Mouse (Mus musculus) hindbrain, embryonic 10.5 days (tissue): ENCODE data around the gene Nup37. TPM values are rescaled to one million over a fixed set of nuclear protein-coding genes. Genes with fewer than 3 reads are reported as not detected.

Source experiments
- DNase-seq: peaks from one replicate; pipeline ENCODE4 v3.0.0-alpha.2; 2017; ENCODE audit warnings: low spot score
- H3K27ac ChIP-seq: fragments of 300-500 bp; sonication (generic); 2 replicates; pipeline ENCODE4 v1.5.1; 2016; ENCODE audit warnings: mild to moderate bottlenecking, moderate library complexity
- H3K27me3 ChIP-seq: fragments of 300-500 bp; sonication (generic); 2 replicates; pipeline ENCODE4 v1.6.1; 2016; ENCODE audit warnings: mild to moderate bottlenecking; ENCODE audit not compliant: poor library complexity, insufficient read depth, severe bottlenecking
- H3K36me3 ChIP-seq: fragments of 300-500 bp; sonication (generic); 2 replicates; pipeline ENCODE4 v1.6.1; 2016; ENCODE audit warnings: mild to moderate bottlenecking, moderate library complexity
- H3K4me1 ChIP-seq: fragments of 300-500 bp; sonication (generic); replicated peaks from 2 replicates; pipeline ENCODE4 v1.6.1; 2016; ENCODE audit warnings: mild to moderate bottlenecking
- H3K4me3 ChIP-seq: fragments of 300-500 bp; sonication (generic); 2 replicates; pipeline ENCODE4 v1.5.1; 2016; ENCODE audit warnings: mild to moderate bottlenecking, moderate library complexity
- H3K9me3 ChIP-seq: fragments of 300-500 bp; sonication (generic); 2 replicates; pipeline ENCODE4 v1.6.1; 2016; ENCODE audit warnings: mild to moderate bottlenecking, moderate library complexity
- WGBS: fragments of 180-500 bp; shearing (Covaris S2); methylation state at CpG from one replicate; pipeline ENCODE4 v1.1.7; 2016; 5-methylcytosine and 5-hydroxymethylcytosine counted together
- polyA plus RNA-seq: library from polyadenylated mRNA; unstranded; fragments of >200 nt; fragmentation: Nextera tagmentation; extraction: Ambion mirVana; gene quantifications from 2 replicates; pipeline ENCODE4 v1.2.1, GENCODE M21; 2016

The Nup37 gene
- 98.0 and 102 TPM in 2 replicates for polyA plus RNA-seq

- under 1% methylated on average over 53 of the region's 53 CpGs for WGBS
- H3K4me3 ChIP-seq: peak within 1 kb of the TSS; percentile 65
- peaks cover 46% of the 10 kb centered on the region for H3K36me3 ChIP-seq
- peak; percentile 91 for DNase-seq
- H3K9me3 ChIP-seq: no peaks in the 10 kb centered on the region
- no peaks in the 10 kb centered on the region for H3K27me3 ChIP-seq
- peak within 1 kb of the TSS; percentile 94 for H3K27ac ChIP-seq
- H3K4me1 ChIP-seq: peaks cover 26% of the 10 kb centered on the region
These were observed at the start of gene Nup37, which contains the start of gene Parpbp for GRCm38 (mm10) chr10:88146707-88147477. Gene Nup37 (plus strand): TSS chr10:88146992. Gene Parpbp (minus strand): TSS chr10:88146941.

DNA sequence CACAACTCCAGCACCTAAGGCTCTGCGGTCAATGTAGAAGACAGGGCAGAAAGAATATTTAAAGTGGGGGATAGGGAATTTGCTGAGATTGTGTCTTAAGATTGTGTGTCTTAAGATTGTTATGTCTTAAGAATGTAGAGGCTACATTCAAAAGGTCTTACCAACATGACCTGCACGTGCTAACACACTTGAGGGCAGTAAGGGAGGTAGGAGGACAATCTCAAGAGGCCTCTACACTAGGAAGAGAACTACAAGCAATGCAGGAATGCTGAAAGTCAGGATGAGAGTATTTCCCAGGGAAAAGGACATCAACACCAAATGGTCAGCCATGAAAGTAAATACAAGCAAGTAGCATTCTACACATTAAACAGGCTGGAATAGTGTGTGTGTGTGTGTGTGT, 40.6 kb upstream of the Nup37 start:
- WGBS: 93% methylated on average over 2 of the region's 2 CpGs
- H3K9me3 ChIP-seq: no peaks in the 10 kb centered on the region
- no peak overlapping the region for H3K27ac ChIP-seq
- H3K36me3 ChIP-seq: peaks cover 9% of the 10 kb centered on the region; the same call in 1 of the 2 replicates
- no peak overlapping the region for H3K4me3 ChIP-seq
- no peaks in the 10 kb centered on the region for H3K27me3 ChIP-seq
- no peak for DNase-seq
- H3K4me1 ChIP-seq: no peaks in the 10 kb centered on the region

- DNase-seq: no peak
- Histone ChIP-seq H3K4me3 (no peak overlapping the region), H3K4me1 (no peaks in the 10 kb centered on the region), H3K36me3 (peaks cover 16% of the 10 kb centered on the region), H3K27me3 (no peaks in the 10 kb centered on the region), H3K9me3 (no peaks in the 10 kb centered on the region), H3K27ac (no peak overlapping the region)
- 96% methylated on average over 2 of the region's 2 CpGs for WGBS
These were observed 33.5 kb upstream of the Nup37 start for GRCm38 (mm10) chr10:88113290-88113689.

DNA sequence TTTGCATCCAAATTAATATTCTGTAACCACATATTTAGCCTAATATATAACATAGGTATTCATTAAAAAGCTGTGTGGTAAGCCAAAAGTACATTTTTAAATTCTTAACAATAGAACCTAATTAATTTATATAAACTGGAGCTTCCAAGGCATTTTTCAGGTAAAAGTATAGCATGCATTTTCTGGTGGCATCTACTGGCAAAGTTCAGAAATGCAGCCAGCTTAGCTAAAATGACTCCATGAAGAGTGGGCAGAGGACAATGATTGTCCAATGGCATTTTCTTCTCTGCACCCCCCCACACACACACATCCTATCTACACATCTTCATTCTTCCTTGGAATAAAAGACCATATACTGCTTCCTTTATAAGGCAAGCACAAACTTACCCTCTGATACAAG, 27.1 kb upstream of the Nup37 start:
- no peaks in the 10 kb centered on the region for H3K9me3 ChIP-seq
- H3K4me1 ChIP-seq: no peaks in the 10 kb centered on the region
- H3K4me3 ChIP-seq: no peak overlapping the region
- H3K27ac ChIP-seq: no peak overlapping the region
- no peaks in the 10 kb centered on the region for H3K27me3 ChIP-seq
- peaks cover 16% of the 10 kb centered on the region for H3K36me3 ChIP-seq
- DNase-seq: no peak

DNA sequence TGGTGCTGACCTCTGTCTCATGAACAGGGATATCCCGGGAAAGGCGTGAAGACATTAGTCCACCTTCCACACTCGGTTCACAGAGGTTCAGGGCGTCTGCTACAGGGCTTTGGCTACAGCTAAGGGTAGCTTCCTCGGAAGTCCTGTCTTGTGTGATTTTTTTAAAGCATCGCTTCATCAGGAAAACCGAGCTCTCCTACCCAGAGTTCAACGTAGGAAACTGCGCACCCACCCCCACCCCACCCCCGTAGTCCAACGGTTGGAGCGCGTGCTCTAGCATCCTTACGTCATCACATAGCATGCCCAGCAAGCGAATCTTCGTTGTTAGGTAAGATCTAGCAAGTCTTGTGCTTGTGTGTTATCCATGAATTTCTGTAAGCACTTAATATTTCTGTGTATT, 11.2 kb upstream of the Nup37 start:
- WGBS: 95% methylated on average over 16 of the region's 16 CpGs
- Histone ChIP-seq H3K36me3 (peaks cover 20% of the 10 kb centered on the region), H3K27me3 (no peaks in the 10 kb centered on the region), H3K4me3 (no peak overlapping the region), H3K27ac (no peak overlapping the region), H3K4me1 (no peaks in the 10 kb centered on the region), H3K9me3 (no peaks in the 10 kb centered on the region)
- DNase-seq: no peak

GRCm38 (mm10) chr10:88146187-88146586, 605 bp upstream of the Nup37 start:
- Histone ChIP-seq H3K27ac (peak overlapping the region; percentile 94), H3K4me1 (peaks cover 26% of the 10 kb centered on the region), H3K36me3 (peaks cover 39% of the 10 kb centered on the region), H3K27me3 (no peaks in the 10 kb centered on the region), H3K9me3 (no peaks in the 10 kb centered on the region), H3K4me3 (peak overlapping the region; percentile 65)
- 28% methylated on average over 7 of the region's 7 CpGs for WGBS
- DNase-seq: no peak

DNA sequence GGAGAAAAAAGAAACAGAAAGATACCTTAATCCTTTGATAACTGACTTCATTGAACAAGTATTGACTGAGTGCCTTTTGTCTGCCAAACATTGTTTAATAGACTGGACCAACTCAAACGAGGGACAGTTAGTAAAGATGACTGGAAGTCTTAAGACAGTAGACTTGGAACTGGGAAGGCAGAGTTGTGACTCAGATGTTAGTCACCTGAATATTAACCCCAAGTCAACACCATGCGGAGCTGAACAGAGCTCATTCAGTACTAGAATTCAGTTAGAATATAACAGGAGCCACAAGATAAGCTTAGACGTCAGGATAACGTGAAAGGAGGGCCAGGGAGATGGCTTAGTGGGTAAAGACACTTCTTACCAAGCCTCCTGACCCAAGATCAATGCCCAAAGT, 3.6 kb downstream of the Nup37 start:
- Histone ChIP-seq H3K27me3 (no peaks in the 10 kb centered on the region), H3K4me3 (no peak overlapping the region), H3K4me1 (peaks cover 18% of the 10 kb centered on the region), H3K27ac (no peak overlapping the region), H3K36me3 (peaks cover 66% of the 10 kb centered on the region), H3K9me3 (no peaks in the 10 kb centered on the region)
- WGBS: 90% methylated on average over 4 of the region's 4 CpGs
- no peak for DNase-seq

GRCm38 (mm10) chr10:88151658-88152057, 4.9 kb downstream of the Nup37 start:
- peaks cover 8% of the 10 kb centered on the region for H3K4me1 ChIP-seq
- peaks cover 71% of the 10 kb centered on the region for H3K36me3 ChIP-seq
- WGBS: 86% methylated on average over 6 of the region's 6 CpGs
- no peak for DNase-seq
- H3K27me3 ChIP-seq: no peaks in the 10 kb centered on the region
- H3K9me3 ChIP-seq: no peaks in the 10 kb centered on the region
- no peak overlapping the region for H3K4me3 ChIP-seq
- no peak overlapping the region for H3K27ac ChIP-seq

- no peaks in the 10 kb centered on the region for H3K27me3 ChIP-seq
- 95% methylated on average over 2 of the region's 2 CpGs for WGBS
- no peaks in the 10 kb centered on the region for H3K4me1 ChIP-seq
- no peak for DNase-seq
- H3K4me3 ChIP-seq: no peak overlapping the region
- no peaks in the 10 kb centered on the region for H3K9me3 ChIP-seq
- no peak overlapping the region for H3K27ac ChIP-seq
- peaks cover 73% of the 10 kb centered on the region for H3K36me3 ChIP-seq
These were observed 15.3 kb downstream of the Nup37 start for GRCm38 (mm10) chr10:88162096-88162495.

- H3K27ac ChIP-seq: no peak overlapping the region
- H3K9me3 ChIP-seq: no peaks in the 10 kb centered on the region
- no peak overlapping the region for H3K4me3 ChIP-seq
- no peak for DNase-seq
- 95% methylated on average over 5 of the region's 5 CpGs for WGBS
- H3K36me3 ChIP-seq: peaks cover 73% of the 10 kb centered on the region
- H3K4me1 ChIP-seq: no peaks in the 10 kb centered on the region
- no peaks in the 10 kb centered on the region for H3K27me3 ChIP-seq
These were observed 15.9 kb downstream of the Nup37 start for GRCm38 (mm10) chr10:88162676-88163075.

DNA sequence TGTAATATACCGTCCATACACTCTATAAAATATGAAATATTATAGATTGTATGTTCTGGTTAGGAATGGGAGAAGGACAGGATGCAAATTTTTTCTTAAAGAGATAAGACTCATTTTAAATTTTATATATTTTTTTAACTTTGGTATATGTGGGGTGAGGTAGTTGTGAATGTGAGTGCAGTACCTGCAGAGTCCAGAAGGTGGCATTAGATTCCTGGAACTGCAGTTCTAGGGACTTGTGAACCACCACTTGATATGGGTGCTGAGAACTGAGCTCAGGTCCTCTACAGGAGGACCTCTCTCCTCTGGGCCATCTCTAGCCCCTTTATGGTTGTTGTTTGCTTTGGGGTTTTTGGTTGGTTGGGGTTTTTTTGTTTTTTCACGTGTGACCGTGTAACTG, 19.4 kb downstream of the Nup37 start:
- WGBS: 97% methylated on average over 3 of the region's 3 CpGs
- Histone ChIP-seq H3K9me3 (no peaks in the 10 kb centered on the region), H3K27me3 (no peaks in the 10 kb centered on the region), H3K4me1 (no peaks in the 10 kb centered on the region), H3K4me3 (no peak overlapping the region), H3K27ac (no peak overlapping the region), H3K36me3 (peaks cover 49% of the 10 kb centered on the region)
- DNase-seq: no peak

- Histone ChIP-seq H3K9me3 (no peaks in the 10 kb centered on the region), H3K4me1 (no peaks in the 10 kb centered on the region), H3K27ac (no peak overlapping the region), H3K27me3 (no peaks in the 10 kb centered on the region), H3K36me3 (peaks cover 48% of the 10 kb centered on the region), H3K4me3 (no peak overlapping the region)
- 91% methylated on average over 7 of the region's 7 CpGs for WGBS
- DNase-seq: no peak
These were observed 20.8 kb downstream of the Nup37 start for GRCm38 (mm10) chr10:88167438-88168077.

- no peak for DNase-seq
- Histone ChIP-seq H3K27ac (peak overlapping the region; percentile 92), H3K9me3 (no peaks in the 10 kb centered on the region), H3K4me1 (peaks cover 7% of the 10 kb centered on the region), H3K4me3 (peak overlapping the region; percentile 69), H3K27me3 (no peaks in the 10 kb centered on the region), H3K36me3 (peaks cover 18% of the 10 kb centered on the region)
- WGBS: 23% methylated on average over 4 of the region's 4 CpGs
These were observed 53.7 kb downstream of the Nup37 start for GRCm38 (mm10) chr10:88200541-88200940.
